Mouse (Mus musculus) ES-E14 (cell line): Measurements from ENCODE around the gene Ntrk3. TPM values are rescaled to one million over a fixed set of nuclear protein-coding genes. Genes with fewer than 3 reads are reported as not detected.

Experiments used
- DNase-seq: peaks from one replicate; pipeline ENCODE4 v3.0.0-alpha.2; 2013; ENCODE audit warnings: low read depth, low spot score
- H3K27ac ChIP-seq: 2 replicates; pipeline ENCODE4 v1.5.1; 2012; ENCODE audit warnings: low read depth, mild to moderate bottlenecking, low read length, moderate library complexity, mixed read lengths; ENCODE audit not compliant: poor library complexity, insufficient read depth, severe bottlenecking
- H3K36me3 ChIP-seq: 2 replicates; pipeline ENCODE4 v1.6.1; 2012; ENCODE audit warnings: mild to moderate bottlenecking, low read length, moderate library complexity, mixed read lengths; ENCODE audit not compliant: control insufficient read depth, poor library complexity, insufficient read depth, severe bottlenecking
- H3K4me1 ChIP-seq, 2 experiments: fragments of 150-350 bp in 1 of 2; sonication (generic) in 1 of 2; 2 replicates each; pipeline ENCODE4 v1.6.1; 2012; ENCODE audit warnings: low read length in 2 of 2, mild to moderate bottlenecking in 1 of 2, mixed read lengths in 1 of 2; ENCODE audit not compliant: control insufficient read depth in 2 of 2, insufficient read depth in 2 of 2, poor library complexity in 1 of 2
- H3K4me3 ChIP-seq, 2 experiments: fragments of 150-350 bp in 1 of 2; sonication (generic) in 1 of 2; 2 replicates each; pipeline ENCODE4 v1.5.1; 2012; ENCODE audit warnings: low read length in 2 of 2, low read depth in 1 of 2, mild to moderate bottlenecking in 1 of 2, mixed read lengths in 1 of 2; ENCODE audit not compliant: insufficient read depth in 1 of 2, poor library complexity in 1 of 2, severe bottlenecking in 1 of 2
- H3K9ac ChIP-seq: 2 replicates; pipeline ENCODE4 v1.6.1; 2012; ENCODE audit warnings: low read depth, mild to moderate bottlenecking, low read length, mixed read lengths; ENCODE audit not compliant: poor library complexity, insufficient read depth, severe bottlenecking
- H3K9me3 ChIP-seq: fragments of 150-350 bp; sonication (generic); 2 replicates; pipeline ENCODE4 v1.6.1; 2012; ENCODE audit warnings: low read depth, mild to moderate bottlenecking, low read length; ENCODE audit not compliant: control insufficient read depth, insufficient read depth
- CHD2 ChIP-seq: IDR thresholded peaks from 2 replicates; pipeline ENCODE4 v1.6.1; 2014; ENCODE audit warnings: mild to moderate bottlenecking, low read depth, low read length, inconsistent platforms
- HCFC1 ChIP-seq: IDR thresholded peaks from 2 replicates; pipeline ENCODE4 v1.6.1; 2012; ENCODE audit warnings: low read length, inconsistent platforms, borderline replicate concordance; ENCODE audit not compliant: insufficient read depth
- MAFK ChIP-seq: IDR thresholded peaks from 2 replicates; pipeline ENCODE4 v1.6.1; 2014; ENCODE audit warnings: mild to moderate bottlenecking, low read depth, low read length, inconsistent platforms; ENCODE audit not compliant: insufficient read depth
- ZC3H11A ChIP-seq: IDR thresholded peaks from 2 replicates; pipeline ENCODE4 v1.6.1; 2012; ENCODE audit warnings: low read depth, mild to moderate bottlenecking, inconsistent platforms, low read length, borderline replicate concordance
- ZNF384 ChIP-seq: IDR thresholded peaks from 2 replicates; pipeline ENCODE4 v1.6.1; 2012; ENCODE audit warnings: low read depth, low read length, inconsistent platforms
- in situ Hi-C, 2 experiments: fragments of 600-800 bp; cut with MboI; formaldehyde crosslinking; loops; one replicate each; pipeline ENCODE4 v1.15.1; 2025; ENCODE audit warnings: low sequenced_read_pairs in 2 of 2, inconsistent platforms in 1 of 2; ENCODE audit not compliant: unreplicated experiment in 2 of 2
- total RNA-seq: library from RNA; depleted of rRNA; stranded (reverse); fragments of 300-350 nt; gene quantifications from 2 replicates; pipeline ENCODE4 v1.2.3, GENCODE M21; 2012

Ntrk3 gene
- total RNA-seq, 1 experiment, result 0.40 TPM

- no peaks in the 10 kb centered on the region for H3K9me3 ChIP-seq
- no peaks in the 10 kb centered on the region for H3K36me3 ChIP-seq
- no peak overlapping the region for H3K27ac ChIP-seq
- DNase-seq, result no peak
- peaks cover 0 to 3% of the 10 kb centered on the region in 2 experiments; a peak in 1 of 4 replicates for H3K4me1 ChIP-seq
- no peak overlapping the region for H3K4me3 ChIP-seq
- no peak for TF ChIP-seq MAFK
- TF ChIP-seq ZNF384, result no peak
- TF ChIP-seq CHD2, result no peak
- no peak for TF ChIP-seq ZC3H11A
- TF ChIP-seq HCFC1, result no peak
- no peak overlapping the region for H3K9ac ChIP-seq
- in situ Hi-C loops, result no loop called here
Measured at GRCm38 (mm10) chr7:78601851-78602250, 136.0 kb downstream of the Ntrk3 start.

- Histone ChIP-seq H3K27ac (no peak overlapping the region), H3K9me3 (no peaks in the 10 kb centered on the region), H3K36me3 (no peaks in the 10 kb centered on the region), H3K9ac (no peak overlapping the region), H3K4me1 (peaks cover 0 to 3% of the 10 kb centered on the region in 2 experiments; a peak in 1 of 4 replicates), H3K4me3 (no peak overlapping the region)
- TF ChIP-seq CHD2 (no peak), HCFC1 (no peak), MAFK (no peak), ZNF384 (no peak), ZC3H11A (no peak)
- DNase-seq, result no peak
- in situ Hi-C loops, result no loop called here
Measured at GRCm38 (mm10) chr7:78600886-78601285, 136.9 kb downstream of the Ntrk3 start.

GRCm38 (mm10) chr7:78599941-78600677, 137.7 kb downstream of the Ntrk3 start:
- Histone ChIP-seq H3K4me1 (peaks cover 0 to 3% of the 10 kb centered on the region in 2 experiments; a peak in 1 of 4 replicates), H3K9me3 (no peaks in the 10 kb centered on the region), H3K27ac (no peak overlapping the region), H3K4me3 (no peak overlapping the region), H3K9ac (no peak overlapping the region), H3K36me3 (no peaks in the 10 kb centered on the region)
- in situ Hi-C loops, result no loop called here
- TF ChIP-seq HCFC1 (no peak), CHD2 (no peak), MAFK (no peak), ZNF384 (no peak), ZC3H11A (no peak)
- DNase-seq, result no peak

GRCm38 (mm10) chr7:78598147-78598546, 139.7 kb downstream of the Ntrk3 start:
- H3K36me3 ChIP-seq, result no peaks in the 10 kb centered on the region
- TF ChIP-seq HCFC1 (no peak), CHD2 (no peak), ZNF384 (no peak), ZC3H11A (no peak)
- in situ Hi-C loops, result no loop called here

More at GRCm38 (mm10) chr7:78598147-78598546, 139.7 kb downstream of the Ntrk3 start:
- H3K4me3 ChIP-seq, result no peak overlapping the region
- H3K9me3 ChIP-seq, result no peaks in the 10 kb centered on the region
- no peak for DNase-seq
- H3K27ac ChIP-seq, result no peak overlapping the region
- H3K9ac ChIP-seq, result no peak overlapping the region
- peaks cover 0 to 3% of the 10 kb centered on the region in 2 experiments; a peak in 1 of 4 replicates for H3K4me1 ChIP-seq
